Mouse (Mus musculus): ENCODE data around the gene Gm12184. TPM values are rescaled to one million over a fixed set of nuclear protein-coding genes. Genes with fewer than 3 reads are reported as not detected.

Gm12184 gene
- polyA plus RNA-seq, 1 experiment: 9.7 TPM

GRCm38 (mm10) chr11:48845244-48845815, 18.9 kb upstream of the Gm12184 start:
- Histone ChIP-seq H3K4me1 (ENCODE audit: control insufficient read depth, insufficient read depth, low read length) (peaks cover 26% of the 10 kb centered on the region), H3K36me3 (ENCODE audit: control insufficient read depth, insufficient read depth, low read length) (no peaks in the 10 kb centered on the region), H3K27me3 (replicated peaks; ENCODE audit: control insufficient read depth, insufficient read depth, low read length) (no peaks in the 10 kb centered on the region), H3K27ac (ENCODE audit: insufficient read depth, low read depth, low read length) (peak overlapping the region; percentile 80), H3K4me3 (ENCODE audit: insufficient read depth, low read depth, low read length) (no peak overlapping the region)
- TF ChIP-seq CTCF (conservative IDR thresholded peaks at IDR 0.05; ENCODE audit: insufficient read depth, insufficient read length, low read depth, low read length) (no peak), POLR2A (IDR thresholded peaks at IDR 0.05; ENCODE audit: low read depth, low read length) (no peak)
- whole genome bisulfite sequencing: 39% methylated on average over 13 of the region's 13 CpGs
- peak; percentile 34 for DNase-seq

- TF ChIP-seq CTCF (conservative IDR thresholded peaks at IDR 0.05; ENCODE audit: insufficient read depth, insufficient read length, low read depth, low read length) (no peak), POLR2A (IDR thresholded peaks at IDR 0.05; ENCODE audit: low read depth, low read length) (no peak)
- Histone ChIP-seq H3K27me3 (replicated peaks; ENCODE audit: control insufficient read depth, insufficient read depth, low read length) (no peaks in the 10 kb centered on the region), H3K27ac (ENCODE audit: insufficient read depth, low read depth, low read length) (peak overlapping the region; percentile 85; the same call in 1 of the 2 replicates), H3K36me3 (ENCODE audit: control insufficient read depth, insufficient read depth, low read length) (no peaks in the 10 kb centered on the region), H3K4me1 (ENCODE audit: control insufficient read depth, insufficient read depth, low read length) (peaks cover 26% of the 10 kb centered on the region), H3K4me3 (ENCODE audit: insufficient read depth, low read depth, low read length) (no peak overlapping the region)
- peak; percentile 88 for DNase-seq
- WGBS: 52% methylated on average over 6 of the region's 6 CpGs
These were observed 17.9 kb upstream of the Gm12184 start for GRCm38 (mm10) chr11:48844309-48844708.

GRCm38 (mm10) chr11:48843202-48843601, 16.7 kb upstream of the Gm12184 start:
- 53% methylated on average over 11 of the region's 11 CpGs for WGBS
- DNase-seq: peak; percentile 93
- Histone ChIP-seq H3K36me3 (ENCODE audit: control insufficient read depth, insufficient read depth, low read length) (no peaks in the 10 kb centered on the region), H3K4me1 (ENCODE audit: control insufficient read depth, insufficient read depth, low read length) (peaks cover 26% of the 10 kb centered on the region), H3K27me3 (replicated peaks; ENCODE audit: control insufficient read depth, insufficient read depth, low read length) (no peaks in the 10 kb centered on the region), H3K4me3 (ENCODE audit: insufficient read depth, low read depth, low read length) (no peak overlapping the region), H3K27ac (ENCODE audit: insufficient read depth, low read depth, low read length) (peak overlapping the region; percentile 97)
- TF ChIP-seq CTCF (conservative IDR thresholded peaks at IDR 0.05; ENCODE audit: insufficient read depth, insufficient read length, low read depth, low read length) (no peak), POLR2A (IDR thresholded peaks at IDR 0.05; ENCODE audit: low read depth, low read length) (peak; percentile 63)

GRCm38 (mm10) chr11:48842378-48842792, 15.9 kb upstream of the Gm12184 start:
- WGBS: 79% methylated on average over 4 of the region's 4 CpGs

DNA sequence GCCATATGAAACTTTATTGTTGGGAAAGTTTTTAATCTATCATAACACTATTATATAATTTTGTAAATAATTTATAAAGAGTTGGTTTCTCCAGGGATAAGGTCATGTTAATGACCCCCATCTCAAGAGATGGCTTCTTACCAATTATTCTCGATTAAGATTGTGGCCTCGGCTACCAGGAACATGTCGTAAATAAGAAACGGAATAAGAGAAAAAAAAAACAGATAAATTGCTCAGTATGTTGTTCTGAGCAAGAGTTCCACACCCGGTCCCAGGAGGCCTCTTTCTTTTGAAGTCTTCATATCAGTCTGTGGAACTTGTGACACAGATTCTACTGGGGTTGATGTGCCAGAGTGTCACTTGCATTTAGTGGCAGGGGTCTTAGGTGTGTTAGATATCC, 14.8 kb upstream of the Gm12184 start:
- Histone ChIP-seq H3K27me3 (replicated peaks; ENCODE audit: control insufficient read depth, insufficient read depth, low read length) (no peaks in the 10 kb centered on the region), H3K27ac (ENCODE audit: insufficient read depth, low read depth, low read length) (peak overlapping the region; percentile 97), H3K4me1 (ENCODE audit: control insufficient read depth, insufficient read depth, low read length) (peaks cover 26% of the 10 kb centered on the region), H3K36me3 (ENCODE audit: control insufficient read depth, insufficient read depth, low read length) (no peaks in the 10 kb centered on the region), H3K4me3 (ENCODE audit: insufficient read depth, low read depth, low read length) (no peak overlapping the region)
- DNase-seq: peak; percentile 77
- 58% methylated on average over 5 of the region's 5 CpGs for WGBS
- no peak for TF ChIP-seq POLR2A (IDR thresholded peaks at IDR 0.05; ENCODE audit: low read depth, low read length)
- TF ChIP-seq CTCF (conservative IDR thresholded peaks at IDR 0.05; ENCODE audit: insufficient read depth, insufficient read length, low read depth, low read length): no peak

More at GRCm38 (mm10) chr11:48842378-48842792, 15.9 kb upstream of the Gm12184 start:
- H3K27me3 ChIP-seq (replicated peaks; ENCODE audit: control insufficient read depth, insufficient read depth, low read length): no peaks in the 10 kb centered on the region
- TF ChIP-seq CTCF (conservative IDR thresholded peaks at IDR 0.05; ENCODE audit: insufficient read depth, insufficient read length, low read depth, low read length) (no peak), POLR2A (IDR thresholded peaks at IDR 0.05; ENCODE audit: low read depth, low read length) (no peak)
- no peaks in the 10 kb centered on the region for H3K36me3 ChIP-seq (ENCODE audit: control insufficient read depth, insufficient read depth, low read length)
- H3K4me1 ChIP-seq (ENCODE audit: control insufficient read depth, insufficient read depth, low read length): peaks cover 26% of the 10 kb centered on the region
- DNase-seq: no peak
- H3K4me3 ChIP-seq (ENCODE audit: insufficient read depth, low read depth, low read length): no peak overlapping the region
- peak overlapping the region; percentile 97 for H3K27ac ChIP-seq (ENCODE audit: insufficient read depth, low read depth, low read length)

DNA sequence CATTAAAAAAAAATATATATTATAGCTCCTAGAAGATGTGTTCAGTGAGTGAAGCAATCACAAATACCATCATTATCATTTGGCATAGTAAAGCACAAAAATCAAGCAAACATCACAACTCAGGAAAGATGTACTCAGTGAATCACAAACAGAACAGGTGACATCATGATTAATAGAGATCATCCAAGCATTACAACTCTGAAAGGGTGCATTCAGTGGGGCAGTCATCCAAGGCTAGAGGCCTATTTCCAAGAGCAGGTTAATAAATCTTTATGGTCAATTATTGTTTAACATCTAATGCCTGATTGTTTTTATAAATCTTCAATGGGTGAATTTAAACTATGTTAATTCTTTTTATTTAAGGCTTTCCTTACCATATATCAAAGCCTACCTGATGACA, 14.3 kb upstream of the Gm12184 start:
- TF ChIP-seq CTCF (conservative IDR thresholded peaks at IDR 0.05; ENCODE audit: insufficient read depth, insufficient read length, low read depth, low read length): no peak
- no peak for TF ChIP-seq POLR2A (IDR thresholded peaks at IDR 0.05; ENCODE audit: low read depth, low read length)
- peaks cover 26% of the 10 kb centered on the region for H3K4me1 ChIP-seq (ENCODE audit: control insufficient read depth, insufficient read depth, low read length)
- no peaks in the 10 kb centered on the region for H3K36me3 ChIP-seq (ENCODE audit: control insufficient read depth, insufficient read depth, low read length)
- no peaks in the 10 kb centered on the region for H3K27me3 ChIP-seq (replicated peaks; ENCODE audit: control insufficient read depth, insufficient read depth, low read length)
- no peak overlapping the region for H3K4me3 ChIP-seq (ENCODE audit: insufficient read depth, low read depth, low read length)
- peak; percentile 90 for DNase-seq
- no peak overlapping the region for H3K27ac ChIP-seq (ENCODE audit: insufficient read depth, low read depth, low read length)

DNA sequence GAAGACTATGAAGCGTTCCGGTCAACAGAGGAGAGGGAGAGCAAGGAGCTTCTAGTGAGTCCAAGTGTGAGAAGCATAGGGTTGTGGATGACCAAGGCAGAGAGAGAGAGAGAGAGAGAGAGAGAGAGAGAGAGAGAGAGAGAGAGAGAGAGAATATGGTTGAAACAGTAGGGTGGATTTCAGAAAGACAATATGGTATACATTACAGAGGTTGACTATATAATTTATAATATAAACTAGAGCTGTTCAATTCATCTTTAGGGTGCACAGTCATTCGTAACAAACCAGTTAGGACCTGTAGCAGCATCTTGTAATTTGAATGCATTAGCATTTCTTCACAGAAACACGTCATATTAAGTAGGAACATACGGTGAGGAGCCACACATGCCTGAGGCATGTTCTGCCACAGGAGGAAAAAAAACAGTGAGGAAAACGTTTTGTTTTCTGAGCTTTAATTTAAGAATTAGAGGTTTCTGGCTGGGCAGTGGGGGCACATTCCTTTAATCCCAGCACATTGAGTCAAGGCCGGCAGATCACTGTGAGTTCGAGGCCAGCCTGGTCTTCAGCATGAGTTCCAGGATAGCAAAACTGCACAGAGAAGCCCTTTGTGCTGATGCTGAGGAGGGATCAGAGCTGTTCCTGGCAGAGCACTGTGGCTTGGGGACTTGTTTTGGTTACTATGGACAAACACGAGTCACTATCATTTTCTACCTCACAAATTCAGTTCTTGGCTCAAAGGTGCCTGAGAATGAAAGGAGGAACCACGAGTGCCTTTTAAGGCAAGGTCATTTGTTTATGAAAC, 12.6 kb upstream of the Gm12184 start:
- H3K4me3 ChIP-seq (ENCODE audit: insufficient read depth, low read depth, low read length): peak overlapping the region; percentile 76
- no peak for DNase-seq
- H3K27me3 ChIP-seq (replicated peaks; ENCODE audit: control insufficient read depth, insufficient read depth, low read length): no peaks in the 10 kb centered on the region
- H3K4me1 ChIP-seq (ENCODE audit: control insufficient read depth, insufficient read depth, low read length): peaks cover 18% of the 10 kb centered on the region
- H3K27ac ChIP-seq (ENCODE audit: insufficient read depth, low read depth, low read length): peak overlapping the region; percentile 89
- no peaks in the 10 kb centered on the region for H3K36me3 ChIP-seq (ENCODE audit: control insufficient read depth, insufficient read depth, low read length)
- WGBS: 61% methylated on average over 10 of the region's 10 CpGs
- TF ChIP-seq CTCF (conservative IDR thresholded peaks at IDR 0.05; ENCODE audit: insufficient read depth, insufficient read length, low read depth, low read length) (no peak), POLR2A (IDR thresholded peaks at IDR 0.05; ENCODE audit: low read depth, low read length) (no peak)

Data from kidney, adult 2 months (tissue).